Mouse (Mus musculus): Measurements from ENCODE around the gene Car6. TPM values are rescaled to one million over a fixed set of nuclear protein-coding genes. Genes with fewer than 3 reads are reported as not detected.
A peak's percentile ranks its signal among the peaks of the same experiment; 100 is the strongest.

Gene Car6
- total and polyA plus RNA-seq, 2 experiments from 2014 or later = not detected

DNA sequence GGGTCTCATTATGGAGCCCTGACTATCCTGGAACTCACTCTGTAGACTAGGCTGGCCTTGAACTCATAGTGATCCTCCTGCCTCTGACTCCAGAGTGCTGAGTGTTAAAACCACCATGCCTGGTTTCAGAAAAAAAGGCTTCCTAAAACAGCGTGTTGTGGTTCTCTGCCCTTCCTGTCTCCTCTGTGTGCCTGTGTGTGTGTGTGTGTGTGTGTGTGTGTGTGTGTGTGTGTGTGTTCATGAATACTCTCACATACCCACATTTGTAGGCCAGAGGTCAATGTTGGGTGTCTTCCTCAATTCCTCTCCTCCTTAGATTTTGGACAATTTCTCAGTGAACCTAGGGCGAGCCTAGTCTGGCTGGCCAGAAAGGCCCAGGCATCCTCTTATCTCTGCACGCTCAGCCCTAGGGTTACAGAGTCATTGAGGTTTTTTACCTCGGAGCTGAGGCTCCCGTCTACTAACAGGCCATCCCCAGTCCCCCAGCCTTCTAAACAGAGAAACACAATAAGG lies 16.0 kb upstream of the Car6 start:
- H3K4me1 ChIP-seq (ENCODE audit: insufficient read depth, low read length) = peaks cover 3% of the 10 kb centered on the region; the same call in 1 of the 2 replicates
- no peak overlapping the region for H3K9ac ChIP-seq (replicated peaks; ENCODE audit: low read length, poor library complexity, severe bottlenecking)
- WGBS = 71% methylated on average over 5 of the region's 5 CpGs
- TF ChIP-seq CTCF (IDR thresholded peaks at IDR 0.05) = no peak
- no peaks in the 10 kb centered on the region for H3K36me3 ChIP-seq (ENCODE audit: insufficient read depth, low read length)
- H3K27me3 ChIP-seq (ENCODE audit: insufficient read depth, low read length) = no peaks in the 10 kb centered on the region
- ATAC-seq (ENCODE audit: low FRiP score) (no peak), DNase-seq (ENCODE audit: low spot score) (no peak)
- H3K27ac ChIP-seq (ENCODE audit: low read depth, low read length) = no peak overlapping the region
- H3K9me3 ChIP-seq (ENCODE audit: low read length) = no peaks in the 10 kb centered on the region
- H3K4me3 ChIP-seq (ENCODE audit: low read depth, low read length) = no peak overlapping the region
- H3K4me2 ChIP-seq (ENCODE audit: low read depth, low read length, poor library complexity, severe bottlenecking) = no peak overlapping the region

DNA sequence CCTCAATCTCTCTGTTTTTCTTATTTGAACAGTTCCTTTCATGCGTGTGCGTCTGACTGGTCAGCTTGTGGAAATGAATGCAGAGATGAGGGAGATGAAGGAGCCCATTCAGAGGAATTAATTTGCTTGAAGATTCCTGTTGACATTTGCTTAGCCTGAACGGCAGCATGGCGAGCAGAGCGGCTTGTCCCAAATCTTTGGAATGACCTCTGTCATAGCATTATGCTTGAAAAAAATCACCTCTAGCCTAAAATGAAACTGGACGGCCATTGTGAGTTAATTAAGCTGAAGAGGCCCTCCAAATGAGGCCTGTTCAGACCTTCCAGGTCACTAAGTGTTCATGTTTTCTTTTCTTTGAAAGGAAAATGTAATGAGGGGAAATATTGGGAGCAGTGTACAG lies 15.3 kb upstream of the Car6 start:
- WGBS = 65% methylated on average over 6 of the region's 6 CpGs
- TF ChIP-seq CTCF (IDR thresholded peaks at IDR 0.05) = no peak
- ATAC-seq (ENCODE audit: low FRiP score) (no peak), DNase-seq (ENCODE audit: low spot score) (no peak)
- Histone ChIP-seq H3K27ac (ENCODE audit: low read depth, low read length) (no peak overlapping the region), H3K4me1 (ENCODE audit: insufficient read depth, low read length) (peaks cover 3% of the 10 kb centered on the region; the same call in 1 of the 2 replicates), H3K9ac (replicated peaks; ENCODE audit: low read length, poor library complexity, severe bottlenecking) (no peak overlapping the region), H3K4me3 (ENCODE audit: low read depth, low read length) (no peak overlapping the region), H3K4me2 (ENCODE audit: low read depth, low read length, poor library complexity, severe bottlenecking) (no peak overlapping the region), H3K27me3 (ENCODE audit: insufficient read depth, low read length) (no peaks in the 10 kb centered on the region), H3K9me3 (ENCODE audit: low read length) (no peaks in the 10 kb centered on the region), H3K36me3 (ENCODE audit: insufficient read depth, low read length) (no peaks in the 10 kb centered on the region)

DNA sequence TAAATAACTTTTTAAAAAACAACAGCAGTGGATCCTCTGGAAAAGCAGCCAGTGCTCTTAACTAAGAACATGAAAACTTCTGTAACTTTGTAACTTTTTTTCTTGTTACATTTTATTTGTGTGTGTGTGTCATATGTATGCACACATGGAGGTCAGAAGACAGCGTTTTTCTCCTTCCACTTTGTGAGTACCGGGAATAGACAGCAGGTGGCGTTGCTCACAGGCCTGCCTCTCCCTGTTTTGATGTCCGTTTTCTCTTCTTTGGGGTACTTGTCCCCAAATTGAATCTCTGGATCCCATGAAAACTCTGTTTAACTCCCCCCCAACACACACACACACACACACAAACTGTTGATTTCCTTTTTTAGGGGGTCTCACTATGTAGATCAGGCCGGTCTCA lies 12.8 kb upstream of the Car6 start:
- no peak overlapping the region for H3K9ac ChIP-seq (replicated peaks; ENCODE audit: low read length, poor library complexity, severe bottlenecking)
- ATAC-seq (ENCODE audit: low FRiP score) (no peak), DNase-seq (ENCODE audit: low spot score) (no peak)
- no peak overlapping the region for H3K27ac ChIP-seq (ENCODE audit: low read depth, low read length)
- H3K4me3 ChIP-seq (ENCODE audit: low read depth, low read length) = no peak overlapping the region
- no peak overlapping the region for H3K4me2 ChIP-seq (ENCODE audit: low read depth, low read length, poor library complexity, severe bottlenecking)
- no peaks in the 10 kb centered on the region for H3K9me3 ChIP-seq (ENCODE audit: low read length)
- TF ChIP-seq CTCF (IDR thresholded peaks at IDR 0.05) = peak; percentile 57
- WGBS = 33% methylated on average over 5 of the region's 5 CpGs
- H3K36me3 ChIP-seq (ENCODE audit: insufficient read depth, low read length) = no peaks in the 10 kb centered on the region
- no peaks in the 10 kb centered on the region for H3K27me3 ChIP-seq (ENCODE audit: insufficient read depth, low read length)
- peaks cover 3% of the 10 kb centered on the region; the same call in 1 of the 2 replicates for H3K4me1 ChIP-seq (ENCODE audit: insufficient read depth, low read length)

DNA sequence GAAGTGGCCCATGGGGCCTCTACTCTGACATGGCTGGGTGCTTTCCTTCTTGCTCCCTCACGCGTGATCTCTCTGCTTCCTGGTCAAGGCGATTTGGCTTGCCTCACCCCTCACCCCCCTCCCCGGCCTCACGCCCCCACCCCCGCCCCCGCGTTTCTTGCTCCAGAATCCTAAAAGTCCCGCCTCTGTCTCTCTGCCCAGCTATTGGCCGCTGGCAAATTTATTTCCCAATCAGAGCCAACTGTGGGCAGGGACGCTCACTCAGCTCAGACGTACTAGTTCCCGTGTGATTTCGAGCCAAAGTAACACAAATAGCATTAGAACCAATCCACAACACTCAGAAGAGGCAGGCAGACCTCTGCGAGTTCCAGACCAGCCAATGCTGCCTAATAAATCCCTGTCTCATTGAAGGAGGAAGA lies 11.4 kb upstream of the Car6 start:
- Histone ChIP-seq H3K4me1 (ENCODE audit: insufficient read depth, low read length) (peaks cover 3% of the 10 kb centered on the region; the same call in 1 of the 2 replicates), H3K27ac (ENCODE audit: low read depth, low read length) (no peak overlapping the region), H3K36me3 (ENCODE audit: insufficient read depth, low read length) (no peaks in the 10 kb centered on the region), H3K9ac (replicated peaks; ENCODE audit: low read length, poor library complexity, severe bottlenecking) (no peak overlapping the region), H3K27me3 (ENCODE audit: insufficient read depth, low read length) (no peaks in the 10 kb centered on the region), H3K4me3 (ENCODE audit: low read depth, low read length) (no peak overlapping the region), H3K4me2 (ENCODE audit: low read depth, low read length, poor library complexity, severe bottlenecking) (peak overlapping the region; percentile 44), H3K9me3 (ENCODE audit: low read length) (no peaks in the 10 kb centered on the region)
- ATAC-seq (ENCODE audit: low FRiP score) = peak; percentile 65; the same call in 1 of the 2 replicates
- DNase-seq (ENCODE audit: low spot score) = peak; percentile 82
- no peak for TF ChIP-seq CTCF (IDR thresholded peaks at IDR 0.05)
- 3% methylated on average over 15 of the region's 15 CpGs for WGBS

DNA sequence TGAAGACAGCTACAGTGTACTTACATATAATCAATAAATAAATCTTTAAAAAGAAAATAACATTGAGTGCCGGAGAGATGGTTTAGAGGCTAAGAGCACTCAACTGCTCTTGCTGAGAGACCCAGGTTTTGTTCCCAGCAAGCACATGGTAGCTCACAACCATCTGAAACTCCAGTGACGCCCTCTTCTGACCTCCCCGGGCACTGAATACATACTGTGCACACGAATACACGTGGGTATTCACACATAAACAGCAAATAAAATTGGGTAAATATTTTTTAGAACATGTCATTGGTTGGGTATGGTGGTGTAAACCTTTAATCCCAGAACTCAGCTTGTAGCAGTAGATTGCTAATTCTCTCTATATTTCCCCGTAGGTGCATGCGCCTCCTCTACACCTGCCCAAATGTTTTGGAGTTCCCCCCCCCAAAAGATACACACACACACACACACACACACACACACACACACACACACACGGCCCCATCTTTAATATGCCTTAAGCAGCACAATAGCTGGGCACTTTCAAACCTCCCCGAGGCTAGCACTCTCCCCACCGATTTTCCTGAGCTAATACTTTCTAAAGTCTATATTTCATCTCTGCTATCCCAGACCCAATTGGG lies 10.9 kb upstream of the Car6 start:
- TF ChIP-seq CTCF (IDR thresholded peaks at IDR 0.05) = no peak
- H3K27me3 ChIP-seq (ENCODE audit: insufficient read depth, low read length) = no peaks in the 10 kb centered on the region
- no peaks in the 10 kb centered on the region for H3K9me3 ChIP-seq (ENCODE audit: low read length)
- WGBS = 49% methylated on average over 9 of the region's 10 CpGs
- H3K4me2 ChIP-seq (ENCODE audit: low read depth, low read length, poor library complexity, severe bottlenecking) = peak overlapping the region; percentile 44
- no peak overlapping the region for H3K4me3 ChIP-seq (ENCODE audit: low read depth, low read length)
- peaks cover 3% of the 10 kb centered on the region; the same call in 1 of the 2 replicates for H3K4me1 ChIP-seq (ENCODE audit: insufficient read depth, low read length)
- no peaks in the 10 kb centered on the region for H3K36me3 ChIP-seq (ENCODE audit: insufficient read depth, low read length)
- DNase-seq (ENCODE audit: low spot score) (no peak), ATAC-seq (ENCODE audit: low FRiP score) (no peak)
- H3K9ac ChIP-seq (replicated peaks; ENCODE audit: low read length, poor library complexity, severe bottlenecking) = no peak overlapping the region
- no peak overlapping the region for H3K27ac ChIP-seq (ENCODE audit: low read depth, low read length)

DNA sequence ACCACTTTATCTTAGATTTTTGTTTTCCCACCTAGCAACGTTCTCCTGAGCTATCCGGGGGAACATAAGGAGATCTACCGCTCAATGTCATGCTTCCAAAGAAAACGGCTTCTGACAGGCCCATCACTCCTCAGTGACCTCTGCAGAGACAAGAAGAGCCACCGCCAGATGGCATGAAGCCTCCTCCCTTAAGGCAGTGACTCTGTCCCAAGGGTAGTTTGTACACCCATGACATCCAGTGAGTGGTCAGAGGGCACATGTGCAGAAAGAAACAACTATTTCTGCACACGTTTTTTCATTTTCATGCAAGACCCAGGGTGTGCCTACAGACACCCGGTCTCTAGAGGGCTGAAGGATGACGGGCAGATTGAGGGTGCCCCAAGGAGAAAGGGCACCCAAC lies 9.2 kb upstream of the Car6 start:
- DNase-seq (ENCODE audit: low spot score) (no peak), ATAC-seq (ENCODE audit: low FRiP score) (no peak)
- Histone ChIP-seq H3K4me1 (ENCODE audit: insufficient read depth, low read length) (peaks cover 3% of the 10 kb centered on the region; the same call in 1 of the 2 replicates), H3K4me3 (ENCODE audit: low read depth, low read length) (no peak overlapping the region), H3K9me3 (ENCODE audit: low read length) (no peaks in the 10 kb centered on the region), H3K36me3 (ENCODE audit: insufficient read depth, low read length) (no peaks in the 10 kb centered on the region), H3K4me2 (ENCODE audit: low read depth, low read length, poor library complexity, severe bottlenecking) (no peak overlapping the region), H3K27ac (ENCODE audit: low read depth, low read length) (no peak overlapping the region), H3K27me3 (ENCODE audit: insufficient read depth, low read length) (no peaks in the 10 kb centered on the region), H3K9ac (replicated peaks; ENCODE audit: low read length, poor library complexity, severe bottlenecking) (no peak overlapping the region)
- WGBS = 76% methylated on average over 8 of the region's 8 CpGs
- TF ChIP-seq CTCF (IDR thresholded peaks at IDR 0.05) = no peak

All from midbrain, postnatal 0 days (tissue).